Mouse (Mus musculus): ENCODE measurements around the gene Map3k14.

- TF ChIP-seq CTCF (conservative IDR thresholded peaks at IDR 0.05; ENCODE audit: low read length) (no peak), POU5F1 (IDR thresholded peaks at IDR 0.05; ENCODE audit: borderline replicate concordance, low read length) (no peak)
These were observed at the start of gene Map3k14 for GRCm38 (mm10) chr11:103267346-103268219.
